Mouse (Mus musculus): Measurements from ENCODE around the gene Zfp57. TPM values are rescaled to one million over a fixed set of nuclear protein-coding genes. Genes with fewer than 3 reads are reported as not detected.
"Not testable (repeated sequence)": the region's sequence is repeated elsewhere in the genome, so short reads cannot be mapped to it uniquely, and the experiment has no call there.

Zfp57 gene
- polyA plus RNA-seq, 1 experiment from 2014 or later: not detected

DNA sequence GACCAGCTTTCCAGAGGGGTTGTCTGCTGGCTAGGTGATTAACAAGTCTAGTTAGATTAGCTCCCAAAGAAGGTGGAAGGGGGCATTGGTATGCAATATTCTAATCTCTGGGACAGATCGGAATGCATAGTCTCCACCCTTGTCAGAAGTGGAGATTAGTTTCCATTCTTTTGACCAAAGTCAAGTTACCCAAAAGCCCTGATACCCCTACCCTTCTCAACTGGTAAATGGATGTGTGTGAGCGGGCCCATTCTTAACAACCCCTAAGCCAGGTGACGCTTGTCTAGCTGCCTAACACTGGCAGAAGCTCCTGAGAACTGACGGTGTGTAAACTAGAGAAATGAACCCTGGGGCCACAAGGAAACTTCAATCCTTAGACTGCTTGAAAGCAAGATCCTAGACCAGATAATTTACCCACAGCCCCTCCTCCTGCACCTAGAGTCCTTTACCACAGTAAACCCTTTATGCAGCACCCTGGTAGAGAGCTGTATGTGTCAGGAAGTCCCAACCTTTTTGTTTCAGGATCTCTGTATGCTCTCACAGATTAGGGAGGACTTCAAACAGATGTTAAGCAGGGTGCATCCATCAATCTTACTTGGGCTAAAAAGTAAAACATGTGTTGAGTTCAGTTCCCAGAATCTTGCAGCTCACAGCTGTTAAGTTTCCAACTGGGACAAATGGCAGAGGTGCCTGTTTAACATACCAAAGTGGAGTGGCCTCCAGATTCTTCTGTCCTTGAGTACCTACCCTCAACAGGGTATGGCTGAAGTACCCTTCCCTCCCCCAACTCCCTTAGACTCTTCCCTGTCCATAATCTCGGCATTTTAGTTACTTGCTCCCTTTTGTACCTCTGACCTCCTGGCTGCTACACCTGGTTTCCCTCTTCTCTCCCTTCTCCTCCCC is 18.5 kb upstream of the Zfp57 start:
- Histone ChIP-seq H3K4me3 (ENCODE audit: inconsistent target) (no peak overlapping the region), H3K36me3 (ENCODE audit: inconsistent target) (no peaks in the 10 kb centered on the region), H3K79me2 (ENCODE audit: inconsistent target) (no peaks in the 10 kb centered on the region), H3K27ac (no peak overlapping the region)
- WGBS (ENCODE audit: missing documents): 78% methylated on average over 5 of the region's 5 CpGs

DNA sequence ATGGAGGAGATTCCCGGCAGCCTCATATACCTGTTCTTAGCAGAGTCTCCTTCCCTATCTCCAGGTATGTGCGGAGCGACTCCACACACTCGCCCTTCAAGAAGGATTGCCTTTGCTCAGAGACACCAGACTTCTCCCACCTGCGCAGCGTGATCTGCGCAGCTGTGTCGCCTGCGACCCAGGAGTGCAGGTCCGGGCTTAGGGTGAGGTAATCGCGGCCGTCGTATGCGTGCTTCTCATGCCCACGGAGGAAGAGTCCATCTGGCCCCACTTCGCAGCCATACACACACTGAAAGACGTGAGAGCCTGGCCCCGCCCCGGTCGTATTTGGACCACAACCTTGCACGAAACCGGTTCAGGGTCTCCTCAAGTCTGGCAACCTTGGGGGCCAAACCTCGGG is 12.5 kb upstream of the Zfp57 start:
- Histone ChIP-seq H3K27ac (no peak overlapping the region), H3K36me3 (ENCODE audit: inconsistent target) (no peaks in the 10 kb centered on the region), H3K4me3 (ENCODE audit: inconsistent target) (no peak overlapping the region), H3K79me2 (ENCODE audit: inconsistent target) (no peaks in the 10 kb centered on the region)
- WGBS (ENCODE audit: missing documents): 21% methylated on average over 24 of the region's 24 CpGs

DNA sequence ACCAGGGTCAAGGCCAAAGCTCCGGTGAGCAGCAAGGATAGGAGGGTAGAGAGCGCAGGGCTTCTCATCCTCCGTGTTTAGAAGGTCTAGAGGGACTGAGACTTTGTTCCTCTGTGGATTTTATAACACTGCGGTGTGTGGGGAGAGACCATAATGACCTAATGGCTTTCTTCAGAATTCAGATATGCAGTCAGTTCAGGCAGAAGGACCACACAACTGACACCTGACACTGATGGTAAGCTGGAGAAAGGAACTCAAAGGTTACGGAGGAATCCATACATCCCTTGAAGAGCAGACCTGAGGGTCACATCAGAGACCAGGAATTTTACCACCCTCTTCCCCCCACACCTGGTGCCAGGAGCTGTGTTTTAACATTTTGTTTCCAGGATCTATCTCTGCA is 11.5 kb upstream of the Zfp57 start, which contains the start of gene H2-M5:
Gene H2-M5 (minus strand): TSS at position 101 of the 400 bp plus-strand sequence.
- 95% methylated on average over 4 of the region's 5 CpGs for WGBS (ENCODE audit: missing documents)
- no peaks in the 10 kb centered on the region for H3K36me3 ChIP-seq (ENCODE audit: inconsistent target)
- H3K4me3 ChIP-seq (ENCODE audit: inconsistent target): no peak within 1 kb of the TSS
- no peak within 1 kb of the TSS for H3K27ac ChIP-seq
- H3K79me2 ChIP-seq (ENCODE audit: inconsistent target): no peaks in the 10 kb centered on the region

DNA sequence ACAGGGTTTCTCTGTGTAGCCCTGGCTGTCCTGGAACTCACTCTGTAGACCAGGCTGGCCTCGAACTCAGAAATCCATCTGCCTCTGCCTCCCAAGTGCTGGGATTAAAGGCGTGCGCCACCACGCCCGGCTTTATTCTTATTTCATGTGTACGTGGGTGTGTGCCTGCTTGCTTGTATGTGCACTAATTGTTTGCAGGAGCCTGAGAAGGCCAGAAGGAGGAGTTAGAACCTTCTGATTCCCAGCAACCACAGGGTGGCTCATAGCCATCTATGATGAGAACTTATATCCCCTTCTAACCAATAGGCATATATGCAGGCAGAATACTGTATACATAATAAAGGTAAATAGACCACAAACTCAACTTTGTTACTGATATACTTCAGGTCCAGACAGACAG is 10.3 kb upstream of the Zfp57 start:
- H3K36me3 ChIP-seq (ENCODE audit: inconsistent target); H3K27ac ChIP-seq; H3K4me3 ChIP-seq (ENCODE audit: inconsistent target); H3K79me2 ChIP-seq (ENCODE audit: inconsistent target): not testable (repeated sequence)
- 100% methylated on average over 1 of the region's 6 CpGs for WGBS (ENCODE audit: missing documents)

DNA sequence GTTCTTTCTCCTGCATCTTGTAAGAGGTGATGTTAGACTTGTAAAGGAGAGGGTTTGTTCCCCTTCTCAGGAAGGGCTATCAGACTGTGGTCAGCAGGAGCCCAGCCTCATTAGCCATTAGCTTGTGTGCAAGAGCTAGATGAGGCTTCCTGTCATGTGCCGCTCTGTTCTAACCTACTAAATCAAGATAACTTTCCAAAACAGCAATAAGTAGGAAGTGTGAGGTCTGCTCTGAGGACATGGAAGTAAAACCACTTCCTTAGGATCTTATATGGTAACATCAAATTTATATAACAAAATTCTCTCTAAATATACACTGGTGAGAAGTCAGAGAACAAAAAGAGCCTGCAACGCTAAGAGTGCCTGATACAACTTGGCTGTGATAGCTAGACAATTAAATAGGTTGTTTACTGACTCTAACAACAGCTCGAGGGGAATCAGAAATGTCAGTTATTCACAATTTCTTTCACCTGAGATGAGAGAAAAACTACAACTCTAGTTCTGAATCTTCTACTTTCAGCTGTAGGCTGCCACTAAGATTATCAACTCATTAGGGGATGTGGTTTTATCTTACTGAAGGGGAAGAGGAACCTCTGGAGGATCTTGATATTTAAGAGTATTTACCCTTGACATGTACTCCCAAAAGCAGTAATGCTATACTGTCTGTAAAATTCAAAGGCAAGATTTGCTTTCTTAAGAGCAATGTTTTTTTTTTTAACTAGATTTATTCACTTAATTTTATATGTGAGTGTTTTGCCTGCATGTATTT is 8.4 kb upstream of the Zfp57 start:
- Histone ChIP-seq H3K36me3 (ENCODE audit: inconsistent target) (no peaks in the 10 kb centered on the region), H3K27ac (no peak overlapping the region), H3K4me3 (ENCODE audit: inconsistent target) (no peak overlapping the region), H3K79me2 (ENCODE audit: inconsistent target) (no peaks in the 10 kb centered on the region)
- 0% methylated on average over 3 of the region's 3 CpGs for WGBS (ENCODE audit: missing documents)

DNA sequence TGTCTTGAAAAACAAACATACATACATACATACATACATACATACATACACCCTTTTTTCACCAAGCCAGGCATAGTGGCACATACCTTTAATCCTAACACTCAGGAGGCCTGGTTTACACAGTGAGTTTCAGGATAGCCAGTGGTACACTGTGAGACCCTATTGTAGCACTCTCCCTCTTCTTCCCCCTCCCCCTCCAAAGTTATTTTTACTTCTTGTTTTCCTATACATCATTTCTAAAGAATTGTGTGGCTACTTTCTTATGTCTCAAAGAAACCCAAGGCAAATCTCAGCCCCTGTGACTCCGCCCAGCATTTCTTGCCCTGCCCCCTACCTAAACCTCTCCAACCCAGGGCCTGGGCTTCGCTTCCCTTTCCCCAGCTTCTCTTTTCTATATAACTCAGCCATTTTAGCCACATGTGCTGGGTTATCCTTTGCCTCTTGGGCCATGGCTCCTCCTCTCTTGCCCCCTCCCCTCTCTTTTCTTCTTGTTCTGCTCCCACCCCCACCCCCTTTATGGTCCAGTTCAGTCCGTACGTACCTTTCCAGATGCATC is 7.1 kb upstream of the Zfp57 start:
- Histone ChIP-seq H3K27ac (no peak overlapping the region), H3K4me3 (ENCODE audit: inconsistent target) (no peak overlapping the region)
- WGBS (ENCODE audit: missing documents): 76% methylated on average over 2 of the region's 4 CpGs

DNA sequence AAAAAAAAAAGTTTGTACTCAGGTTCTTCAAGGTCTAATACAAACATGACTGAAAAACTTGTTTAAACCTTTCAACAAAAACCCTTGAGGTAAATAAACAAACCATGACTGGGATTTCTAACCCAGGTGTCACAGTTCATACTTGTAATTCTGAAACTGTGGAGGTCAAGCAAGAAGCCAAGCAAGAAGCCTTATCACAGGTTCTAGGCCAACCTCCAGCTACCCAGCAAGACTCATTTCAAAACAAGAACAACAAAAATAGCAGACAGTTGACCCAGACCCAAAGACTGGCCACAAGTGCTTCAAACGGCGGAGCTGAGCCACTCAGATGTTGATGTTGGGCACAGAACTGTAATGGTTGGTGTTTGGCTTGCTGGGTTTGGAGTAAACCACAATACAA is 6.4 kb upstream of the Zfp57 start:
- H3K27ac ChIP-seq: no peak overlapping the region
- 80% methylated on average over 1 of the region's 2 CpGs for WGBS (ENCODE audit: missing documents)
- no peak overlapping the region for H3K4me3 ChIP-seq (ENCODE audit: inconsistent target)
- H3K36me3 ChIP-seq (ENCODE audit: inconsistent target): no peaks in the 10 kb centered on the region
- H3K79me2 ChIP-seq (ENCODE audit: inconsistent target): no peaks in the 10 kb centered on the region

More for the DNA sequence above, 7.1 kb upstream of the Zfp57 start:
- Histone ChIP-seq H3K79me2 (ENCODE audit: inconsistent target) (no peaks in the 10 kb centered on the region), H3K36me3 (ENCODE audit: inconsistent target) (no peaks in the 10 kb centered on the region)

DNA sequence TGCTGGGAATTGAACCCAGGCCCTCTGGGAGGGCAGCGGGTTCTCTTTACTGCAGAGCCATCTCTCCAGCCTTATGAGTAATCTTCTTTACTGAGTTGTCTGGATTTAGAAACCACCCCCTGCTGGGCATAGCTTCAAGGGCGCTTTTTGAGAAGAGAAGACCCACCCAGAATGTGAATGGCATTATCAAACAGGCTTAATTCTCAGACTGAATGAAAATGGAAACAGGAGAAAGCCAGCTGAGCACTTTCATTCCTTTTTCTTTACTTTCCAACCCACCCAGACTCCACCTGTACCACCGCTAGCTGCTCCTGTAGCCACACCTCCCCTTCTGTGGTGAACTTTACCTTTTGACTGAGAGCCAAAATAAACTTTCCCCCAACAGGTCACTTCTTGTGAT is 5.5 kb upstream of the Zfp57 start:
- WGBS (ENCODE audit: missing documents): 95% methylated on average over 3 of the region's 3 CpGs
- no peak overlapping the region for H3K27ac ChIP-seq
- H3K4me3 ChIP-seq (ENCODE audit: inconsistent target): no peak overlapping the region
- H3K36me3 ChIP-seq (ENCODE audit: inconsistent target): no peaks in the 10 kb centered on the region
- H3K79me2 ChIP-seq (ENCODE audit: inconsistent target): no peaks in the 10 kb centered on the region

DNA sequence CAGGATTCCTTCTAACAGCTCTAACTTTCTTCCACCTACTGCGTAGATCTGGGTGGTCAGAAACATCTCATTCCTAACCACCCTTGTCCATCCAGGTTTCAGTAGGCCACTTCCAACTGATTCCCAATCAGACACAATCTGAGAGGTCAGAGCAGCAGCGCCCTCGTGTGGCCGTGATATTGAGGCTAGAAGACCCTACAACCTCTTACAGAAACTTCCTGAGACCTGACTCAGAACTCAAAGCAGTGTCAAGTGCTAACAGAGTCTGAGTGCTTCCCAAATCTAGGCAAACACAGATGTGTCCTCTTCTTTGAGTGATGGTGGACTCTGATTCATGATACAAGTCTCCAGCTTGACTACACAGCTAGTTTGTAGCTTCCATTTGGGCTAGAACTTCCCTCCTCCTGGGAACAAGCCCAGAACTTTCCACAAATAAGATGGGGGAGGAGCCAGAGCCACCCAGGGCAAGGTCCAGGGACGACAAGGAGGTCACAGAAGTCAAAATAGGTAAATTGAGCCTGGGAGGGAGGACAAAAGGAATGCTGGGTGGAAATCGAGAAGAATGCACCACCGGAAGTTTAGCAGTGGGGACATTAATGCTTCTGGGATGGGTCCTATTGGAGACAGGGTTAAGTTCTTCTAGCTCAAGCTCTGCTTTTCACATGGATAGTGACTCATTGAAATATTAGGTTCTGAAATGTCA is 3.8 kb upstream of the Zfp57 start:
- Histone ChIP-seq H3K4me3 (ENCODE audit: inconsistent target) (no peak overlapping the region), H3K36me3 (ENCODE audit: inconsistent target) (no peaks in the 10 kb centered on the region), H3K27ac (no peak overlapping the region), H3K79me2 (ENCODE audit: inconsistent target) (no peaks in the 10 kb centered on the region)
- 30% methylated on average over 7 of the region's 7 CpGs for WGBS (ENCODE audit: missing documents)

DNA sequence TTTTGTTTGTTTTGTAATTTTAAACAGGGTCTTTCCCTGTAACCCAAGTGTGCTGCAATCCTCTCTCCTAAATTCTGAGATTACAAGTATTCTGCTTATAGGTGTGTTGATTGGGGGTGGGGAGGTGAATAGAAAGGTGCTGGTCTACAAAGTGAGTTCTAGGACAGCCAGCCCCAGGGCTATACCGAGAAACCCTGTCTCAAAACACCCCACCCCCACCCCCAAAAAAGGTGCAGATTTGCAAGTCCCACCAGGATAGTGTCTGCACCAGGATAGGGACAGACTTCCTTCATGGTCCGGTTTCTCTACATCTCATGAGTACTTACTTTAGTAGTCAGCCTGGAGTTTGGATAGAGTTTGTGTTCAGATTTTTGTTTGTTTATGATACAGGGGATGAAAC is 2.5 kb upstream of the Zfp57 start:
- Histone ChIP-seq H3K27ac (no peak overlapping the region), H3K36me3 (ENCODE audit: inconsistent target) (no peaks in the 10 kb centered on the region), H3K79me2 (ENCODE audit: inconsistent target) (no peaks in the 10 kb centered on the region), H3K4me3 (ENCODE audit: inconsistent target) (no peak overlapping the region)
- 79% methylated on average over 2 of the region's 2 CpGs for WGBS (ENCODE audit: missing documents)

DNA sequence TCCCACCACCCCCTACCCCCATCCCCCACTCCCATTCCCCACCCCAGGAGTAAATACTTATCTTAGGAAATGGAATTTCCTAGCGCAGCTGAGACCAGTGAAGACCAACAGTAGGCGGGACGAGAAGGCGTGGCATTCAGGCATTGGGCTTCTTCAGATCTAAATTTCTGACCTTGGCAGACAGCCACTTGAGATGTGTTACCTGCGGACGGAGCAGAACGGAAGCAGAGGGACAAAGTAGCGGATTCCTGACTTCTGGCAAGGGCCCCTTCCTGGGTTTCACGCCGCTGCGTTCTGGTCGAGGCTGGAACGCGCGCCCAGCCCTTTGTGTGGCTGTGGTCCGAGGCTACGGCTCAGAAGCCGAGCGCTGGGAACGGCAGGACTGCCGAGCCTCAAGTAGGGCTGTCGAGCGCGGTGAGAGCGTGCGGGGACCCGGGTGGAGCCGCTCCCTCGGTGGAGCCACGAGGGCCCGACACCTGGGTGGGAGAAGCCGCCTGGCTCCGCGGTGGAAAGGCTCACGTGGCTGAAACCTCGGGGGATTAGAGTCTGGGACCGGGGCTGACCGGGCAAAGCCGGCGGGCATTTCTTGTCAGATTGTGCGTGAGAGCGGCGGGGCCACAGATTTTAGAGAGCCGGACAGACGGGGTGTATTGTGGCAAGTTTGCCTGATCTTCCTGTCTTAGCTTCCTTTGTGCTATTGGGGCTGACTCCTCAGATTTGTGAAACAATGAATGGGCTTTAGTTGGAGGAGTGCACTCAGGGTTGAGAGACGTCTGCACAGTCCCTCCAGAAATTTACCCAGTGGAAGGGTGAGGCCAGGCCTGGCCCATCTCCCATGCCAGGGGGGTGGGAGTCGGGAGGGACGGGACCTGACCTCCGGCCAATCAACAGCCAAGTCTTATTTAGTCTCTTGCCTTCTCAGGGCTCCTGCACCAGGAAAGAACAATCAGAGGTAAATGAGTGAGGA is 1.7 kb downstream of the Zfp57 start:
- H3K27ac ChIP-seq: no peak overlapping the region

DNA sequence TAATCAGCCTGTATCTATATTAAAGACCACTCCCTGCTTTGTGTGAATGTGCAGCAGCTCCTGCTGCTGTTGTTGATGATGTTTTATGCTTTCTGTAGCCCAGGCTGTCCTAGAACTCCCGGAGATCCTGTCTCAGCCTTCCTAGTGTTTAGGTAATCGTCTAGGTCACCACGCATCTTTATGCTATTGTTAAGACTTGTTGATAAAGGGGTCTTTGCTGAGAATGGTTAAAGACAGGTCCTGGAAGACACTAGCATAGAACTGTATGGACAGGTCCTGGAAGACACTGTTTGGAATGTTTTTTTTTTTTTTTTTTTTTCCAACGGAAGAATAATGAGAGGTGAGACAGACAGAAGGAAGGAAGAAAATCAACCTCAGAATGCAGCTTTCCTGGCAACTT is 2.4 kb downstream of the Zfp57 start:
- Histone ChIP-seq H3K79me2 (ENCODE audit: inconsistent target) (no peaks in the 10 kb centered on the region), H3K4me3 (ENCODE audit: inconsistent target) (no peak overlapping the region), H3K27ac (no peak overlapping the region), H3K36me3 (ENCODE audit: inconsistent target) (no peaks in the 10 kb centered on the region)
- WGBS (ENCODE audit: missing documents): 70% methylated on average over 4 of the region's 4 CpGs

More for the DNA sequence above, 1.7 kb downstream of the Zfp57 start:
- H3K36me3 ChIP-seq (ENCODE audit: inconsistent target): no peaks in the 10 kb centered on the region
- H3K4me3 ChIP-seq (ENCODE audit: inconsistent target): no peak overlapping the region
- 5% methylated on average over 46 of the region's 49 CpGs for WGBS (ENCODE audit: missing documents)
- no peaks in the 10 kb centered on the region for H3K79me2 ChIP-seq (ENCODE audit: inconsistent target)

DNA sequence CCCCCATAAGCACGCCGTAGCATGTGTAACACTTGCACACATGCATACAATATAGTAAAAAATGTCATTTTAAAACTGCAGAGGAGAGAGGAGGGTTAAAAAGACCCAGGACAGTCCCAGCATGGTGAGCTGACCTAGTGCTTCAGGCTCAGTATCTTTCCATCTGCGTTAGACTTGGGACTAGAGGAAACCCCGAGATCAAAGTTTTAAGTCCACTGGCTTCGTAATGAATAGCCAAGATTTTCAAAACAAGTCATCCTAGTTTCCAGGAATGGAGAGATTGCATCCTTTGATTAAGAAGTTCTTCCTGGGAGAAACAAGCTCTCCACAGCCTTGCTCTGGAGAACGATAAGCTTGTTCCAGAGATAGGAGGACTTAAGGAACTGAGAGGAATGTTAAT is 7.2 kb downstream of the Zfp57 start:
- Histone ChIP-seq H3K79me2 (ENCODE audit: inconsistent target) (no peaks in the 10 kb centered on the region), H3K27ac (no peak overlapping the region), H3K36me3 (ENCODE audit: inconsistent target) (no peaks in the 10 kb centered on the region), H3K4me3 (ENCODE audit: inconsistent target) (no peak overlapping the region)
- WGBS (ENCODE audit: missing documents): 95% methylated on average over 6 of the region's 6 CpGs
